Mouse (Mus musculus) kidney, embryonic 14.5 days (tissue): ENCODE results near the gene Wwox. TPM values are rescaled to one million over a fixed set of nuclear protein-coding genes. Genes with fewer than 3 reads are reported as not detected.
A peak's percentile ranks its signal among the peaks of the same experiment; 100 is the strongest.

Experiments used
- ATAC-seq: fragments of 200-750 bp; cut with Nextera tagmentation; 2 replicates; pipeline ENCODE4 v1.8.0; 2017; ENCODE audit warnings: moderate number of reproducible peaks, mild to moderate bottlenecking, moderate TSS enrichment, moderate library complexity; ENCODE audit not compliant: low FRiP score, low TSS enrichment
- H3K27ac ChIP-seq: fragments of 300-500 bp; sonication (generic); 2 replicates; pipeline ENCODE4 v1.5.1; 2014; ENCODE audit warnings: low read depth, mild to moderate bottlenecking, low read length, moderate library complexity, mixed read lengths
- H3K27me3 ChIP-seq: fragments of 300-500 bp; sonication (generic); 2 replicates; pipeline ENCODE4 v1.6.1; 2014; ENCODE audit warnings: mild to moderate bottlenecking, low read length; ENCODE audit not compliant: control insufficient read depth, insufficient read depth
- H3K36me3 ChIP-seq: fragments of 300-500 bp; sonication (generic); 2 replicates; pipeline ENCODE4 v1.6.1; 2014; ENCODE audit warnings: low read length, mixed read lengths; ENCODE audit not compliant: control insufficient read depth, insufficient read depth
- H3K4me1 ChIP-seq: fragments of 300-500 bp; sonication (generic); 2 replicates; pipeline ENCODE4 v1.6.1; 2014; ENCODE audit warnings: low read length, mixed read lengths; ENCODE audit not compliant: control insufficient read depth, insufficient read depth
- H3K4me2 ChIP-seq: fragments of 300-500 bp; sonication (generic); replicated peaks from 2 replicates; pipeline ENCODE4 v1.6.1; 2014; ENCODE audit warnings: low read depth, mild to moderate bottlenecking, low read length
- H3K4me3 ChIP-seq: fragments of 300-500 bp; sonication (generic); 2 replicates; pipeline ENCODE4 v1.5.1; 2014; ENCODE audit warnings: mild to moderate bottlenecking, low read length
- H3K9ac ChIP-seq: fragments of 300-500 bp; sonication (generic); 2 replicates; pipeline ENCODE4 v1.6.1; 2014; ENCODE audit warnings: low read depth, mild to moderate bottlenecking, low read length, moderate library complexity
- H3K9me3 ChIP-seq: fragments of 300-500 bp; sonication (generic); 2 replicates; pipeline ENCODE4 v1.6.1; 2016; ENCODE audit warnings: low read length; ENCODE audit not compliant: control insufficient read depth
- WGBS: fragments of 180-500 bp; shearing (Covaris S2); extraction: QIAGEN DNeasy Blood & Tissue Kit; methylation state at CpG from one replicate; pipeline ENCODE4 v1.1.7; 2014; 5-methylcytosine and 5-hydroxymethylcytosine counted together
- polyA plus RNA-seq: library from polyadenylated mRNA; unstranded; fragments of >200 nt; fragmentation: Nextera tagmentation; extraction: Ambion mirVana; gene quantifications from 2 replicates; pipeline ENCODE4 v1.2.1, GENCODE M21; 2014

Wwox gene
- polyA plus RNA-seq, 1 experiment from 2014 or later = 17.0 TPM

- Histone ChIP-seq H3K27ac (no peak overlapping the region), H3K9ac (no peak overlapping the region), H3K36me3 (no peaks in the 10 kb centered on the region), H3K27me3 (no peaks in the 10 kb centered on the region), H3K4me3 (no peak overlapping the region), H3K4me1 (no peaks in the 10 kb centered on the region), H3K4me2 (no peak overlapping the region), H3K9me3 (no peaks in the 10 kb centered on the region)
- 58% methylated on average over 9 of the region's 9 CpGs for WGBS
- ATAC-seq = no peak
Observed at GRCm38 (mm10) chr8:114831595-114831994, 392.1 kb downstream of the Wwox start.

- H3K27ac ChIP-seq = no peak overlapping the region
- WGBS = 54% methylated on average over 8 of the region's 8 CpGs
Observed at GRCm38 (mm10) chr8:114832251-114832774, 392.9 kb downstream of the Wwox start.

GRCm38 (mm10) chr8:114834730-114835129 is 395.3 kb downstream of the Wwox start:
- Histone ChIP-seq H3K9ac (no peak overlapping the region), H3K4me3 (no peak overlapping the region), H3K4me2 (no peak overlapping the region), H3K9me3 (no peaks in the 10 kb centered on the region), H3K27ac (no peak overlapping the region), H3K36me3 (no peaks in the 10 kb centered on the region), H3K27me3 (no peaks in the 10 kb centered on the region), H3K4me1 (no peaks in the 10 kb centered on the region)
- 60% methylated on average over 15 of the region's 15 CpGs for WGBS
- ATAC-seq = no peak

More at GRCm38 (mm10) chr8:114832251-114832774, 392.9 kb downstream of the Wwox start:
- Histone ChIP-seq H3K9ac (no peak overlapping the region), H3K36me3 (no peaks in the 10 kb centered on the region), H3K4me2 (no peak overlapping the region), H3K9me3 (no peaks in the 10 kb centered on the region), H3K4me1 (no peaks in the 10 kb centered on the region), H3K4me3 (no peak overlapping the region), H3K27me3 (no peaks in the 10 kb centered on the region)
- ATAC-seq = no peak

- WGBS = 89% methylated on average over 10 of the region's 10 CpGs
- Histone ChIP-seq H3K9me3 (no peaks in the 10 kb centered on the region), H3K4me3 (no peak overlapping the region), H3K27ac (no peak overlapping the region), H3K9ac (no peak overlapping the region), H3K4me1 (no peaks in the 10 kb centered on the region), H3K4me2 (no peak overlapping the region), H3K27me3 (no peaks in the 10 kb centered on the region), H3K36me3 (no peaks in the 10 kb centered on the region)
- ATAC-seq = no peak
Observed at GRCm38 (mm10) chr8:114839998-114840397, 400.5 kb downstream of the Wwox start.

GRCm38 (mm10) chr8:114847666-114848065 is 408.2 kb downstream of the Wwox start:
- Histone ChIP-seq H3K36me3 (no peaks in the 10 kb centered on the region), H3K4me3 (no peak overlapping the region), H3K27ac (no peak overlapping the region), H3K4me1 (peaks cover 4% of the 10 kb centered on the region; the same call in 1 of the 2 replicates), H3K9ac (no peak overlapping the region), H3K4me2 (no peak overlapping the region), H3K9me3 (no peaks in the 10 kb centered on the region; the same call in 1 of the 2 replicates), H3K27me3 (no peaks in the 10 kb centered on the region)
- 90% methylated on average over 7 of the region's 7 CpGs for WGBS
- ATAC-seq = no peak

GRCm38 (mm10) chr8:114849461-114849860 is 410.0 kb downstream of the Wwox start:
- no peak overlapping the region for H3K4me3 ChIP-seq
- no peak overlapping the region for H3K27ac ChIP-seq
- no peak for ATAC-seq
- no peaks in the 10 kb centered on the region; the same call in 1 of the 2 replicates for H3K9me3 ChIP-seq
- H3K9ac ChIP-seq = no peak overlapping the region
- WGBS = 57% methylated on average over 9 of the region's 9 CpGs
- H3K4me2 ChIP-seq = no peak overlapping the region
- no peaks in the 10 kb centered on the region for H3K27me3 ChIP-seq
- H3K36me3 ChIP-seq = no peaks in the 10 kb centered on the region
- H3K4me1 ChIP-seq = peaks cover 8% of the 10 kb centered on the region; the same call in 1 of the 2 replicates

GRCm38 (mm10) chr8:114850014-114850870 is 410.8 kb downstream of the Wwox start:
- H3K36me3 ChIP-seq = no peaks in the 10 kb centered on the region
- no peak overlapping the region for H3K9ac ChIP-seq
- no peak overlapping the region for H3K4me3 ChIP-seq
- H3K4me2 ChIP-seq = no peak overlapping the region
- H3K27me3 ChIP-seq = no peaks in the 10 kb centered on the region
- peaks cover 8% of the 10 kb centered on the region; the same call in 1 of the 2 replicates for H3K4me1 ChIP-seq
- H3K9me3 ChIP-seq = no peaks in the 10 kb centered on the region; the same call in 1 of the 2 replicates
- ATAC-seq = peak; percentile 55; the same call in 1 of the 2 replicates
- H3K27ac ChIP-seq = no peak overlapping the region
- WGBS = 41% methylated on average over 15 of the region's 15 CpGs

GRCm38 (mm10) chr8:114853765-114854164 is 414.3 kb downstream of the Wwox start:
- no peaks in the 10 kb centered on the region for H3K36me3 ChIP-seq
- ATAC-seq = no peak
- H3K9ac ChIP-seq = no peak overlapping the region
- H3K4me2 ChIP-seq = no peak overlapping the region
- no peaks in the 10 kb centered on the region; the same call in 1 of the 2 replicates for H3K9me3 ChIP-seq
- 96% methylated on average over 4 of the region's 4 CpGs for WGBS
- no peak overlapping the region for H3K4me3 ChIP-seq
- peaks cover 8% of the 10 kb centered on the region; the same call in 1 of the 2 replicates for H3K4me1 ChIP-seq
- no peaks in the 10 kb centered on the region for H3K27me3 ChIP-seq
- no peak overlapping the region for H3K27ac ChIP-seq

GRCm38 (mm10) chr8:114855833-114856232 is 416.4 kb downstream of the Wwox start:
- no peaks in the 10 kb centered on the region for H3K27me3 ChIP-seq
- WGBS = 27% methylated on average over 7 of the region's 7 CpGs
- no peaks in the 10 kb centered on the region for H3K36me3 ChIP-seq
- H3K4me2 ChIP-seq = no peak overlapping the region
- H3K4me3 ChIP-seq = no peak overlapping the region
- H3K9ac ChIP-seq = no peak overlapping the region
- no peak for ATAC-seq
- H3K9me3 ChIP-seq = no peaks in the 10 kb centered on the region; the same call in 1 of the 2 replicates
- H3K27ac ChIP-seq = no peak overlapping the region
- peaks cover 8% of the 10 kb centered on the region; the same call in 1 of the 2 replicates for H3K4me1 ChIP-seq
